Mouse (Mus musculus): ENCODE results near the gene Rspry1.
A peak's percentile ranks its signal among the peaks of the same experiment; 100 is the strongest.

Gene Rspry1

GRCm38 (mm10) chr8:94604030-94604429, 2.3 kb downstream of the Rspry1 start:
- DNase-seq = no peak

- no peak for DNase-seq
These were observed 5.3 kb downstream of the Rspry1 start for GRCm38 (mm10) chr8:94607064-94607463.

GRCm38 (mm10) chr8:94624885-94625284, 23.1 kb downstream of the Rspry1 start:
- DNase-seq = no peak

DNA sequence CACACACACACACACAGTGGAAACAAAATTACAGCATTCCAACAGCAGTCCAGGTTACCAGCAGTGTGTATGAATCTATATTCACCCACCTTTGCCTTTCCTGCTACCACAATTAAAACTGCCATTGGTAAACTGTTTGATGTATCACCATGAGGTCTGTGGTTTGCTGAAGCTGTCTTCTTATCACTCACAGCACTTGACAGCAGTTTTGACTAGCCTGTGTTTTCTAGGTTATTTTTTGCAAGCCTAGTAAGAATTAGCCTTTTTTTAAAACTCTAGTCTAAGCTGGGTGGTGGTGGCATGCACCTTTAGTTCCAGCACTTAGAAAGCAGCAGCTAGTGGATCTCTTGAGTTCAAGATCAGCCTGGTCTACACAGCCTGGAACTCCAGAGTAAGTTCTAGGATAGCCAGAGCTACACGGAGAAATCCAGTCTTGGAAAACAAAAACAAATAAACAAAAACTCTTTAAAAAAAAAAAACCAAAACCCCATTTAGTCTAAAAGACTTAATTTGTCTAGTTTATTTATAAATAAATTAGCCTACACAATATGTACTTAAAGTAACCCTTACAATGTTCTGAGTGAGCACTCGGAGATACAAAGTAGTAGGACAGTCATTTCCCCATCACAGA, 31.9 kb downstream of the Rspry1 start:
- DNase-seq = no peak

- DNase-seq = peak; percentile 17
These were observed 32.5 kb downstream of the Rspry1 start for GRCm38 (mm10) chr8:94634211-94634610.

DNA sequence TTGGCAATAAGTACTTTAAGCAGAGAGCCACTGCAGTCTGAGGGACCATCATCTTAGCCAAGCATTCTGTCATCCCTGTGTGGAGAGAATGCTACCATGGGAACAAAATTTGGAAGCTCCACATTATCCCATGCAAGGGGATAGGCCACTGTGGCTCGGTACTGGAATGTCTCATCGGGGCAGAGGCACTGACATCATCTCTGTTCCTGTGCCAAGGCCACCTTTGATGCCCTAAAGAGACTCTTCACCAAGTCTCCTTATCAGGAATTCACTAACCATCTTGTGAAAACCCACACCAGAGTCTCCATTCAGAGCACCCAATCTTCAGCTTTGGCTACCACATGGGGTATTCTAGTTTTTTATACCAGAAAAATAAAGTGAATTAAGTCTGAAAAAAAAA, 39.4 kb downstream of the Rspry1 start:
- no peak for DNase-seq

GRCm38 (mm10) chr8:94641938-94642337, 40.2 kb downstream of the Rspry1 start:
- no peak for DNase-seq

GRCm38 (mm10) chr8:94645202-94645601, 43.5 kb downstream of the Rspry1 start:
- no peak for DNase-seq

DNA sequence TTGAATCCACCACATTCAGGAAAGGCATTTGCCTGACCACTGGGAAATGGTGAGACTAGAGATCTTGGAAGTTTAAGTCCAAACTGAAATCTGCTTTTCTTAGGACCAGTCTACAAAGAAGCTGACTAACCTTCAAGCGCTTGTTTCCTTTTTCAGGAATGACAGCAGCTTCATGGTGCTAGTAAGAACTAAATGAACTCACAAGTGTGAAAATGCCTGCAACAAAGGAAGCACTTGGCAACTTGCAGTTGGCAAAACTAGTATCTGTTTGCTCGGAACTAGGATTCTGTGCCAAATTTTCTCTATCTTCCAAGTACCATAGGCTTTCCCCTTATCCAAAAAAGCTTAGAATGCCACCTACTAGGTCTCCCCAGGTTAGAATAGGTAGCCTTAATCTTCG, 44.4 kb downstream of the Rspry1 start:
- no peak for DNase-seq

GRCm38 (mm10) chr8:94649496-94649895, 47.8 kb downstream of the Rspry1 start:
- no peak for DNase-seq

- no peak for DNase-seq
These were observed 51.2 kb downstream of the Rspry1 start for GRCm38 (mm10) chr8:94652951-94653350.

DNA sequence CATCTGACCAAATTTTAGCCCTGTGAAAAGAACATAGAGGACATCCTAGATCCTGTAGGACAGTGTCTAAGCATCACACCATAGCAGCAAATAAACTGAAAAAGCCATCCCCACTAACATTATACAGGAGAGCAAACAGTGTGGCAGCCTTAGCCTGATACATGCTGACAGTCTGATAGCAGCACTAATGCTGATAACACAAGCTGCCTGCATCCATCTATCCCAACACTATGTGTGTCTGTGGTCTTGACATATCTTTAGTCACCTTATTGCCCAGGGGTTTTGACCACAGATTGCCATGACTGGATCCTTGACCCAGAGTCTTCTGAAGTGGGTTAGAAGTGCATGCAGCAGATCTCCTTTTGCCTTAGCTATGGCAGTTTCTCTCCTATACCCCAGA, 53.3 kb downstream of the Rspry1 start:
- DNase-seq = no peak

- DNase-seq = no peak
These were observed 56.3 kb downstream of the Rspry1 start for GRCm38 (mm10) chr8:94658031-94658430.

DNA sequence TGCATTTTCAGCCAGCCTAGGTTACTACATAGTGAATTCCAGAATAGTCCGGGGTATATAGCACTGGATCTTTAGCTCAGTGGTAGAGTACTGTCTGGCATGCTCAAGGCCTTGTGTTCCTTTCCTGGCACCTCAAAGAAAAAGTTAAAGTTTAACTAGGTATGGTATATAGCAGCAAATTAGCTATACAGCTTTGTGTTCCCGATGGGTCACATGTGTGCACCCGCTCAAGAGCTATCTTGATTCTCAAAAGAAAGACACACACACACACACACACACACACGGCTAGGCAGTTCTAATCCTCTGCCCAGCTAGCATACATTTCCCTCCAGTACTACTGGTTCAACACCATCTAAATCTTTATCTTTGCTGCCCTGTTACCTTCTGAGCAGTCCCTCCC, 58.7 kb downstream of the Rspry1 start:
- DNase-seq = no peak

GRCm38 (mm10) chr8:94664722-94665121, 63.0 kb downstream of the Rspry1 start:
- DNase-seq = no peak

- DNase-seq = peak; percentile 95
These were observed 64.9 kb downstream of the Rspry1 start, which contains the start of gene Arl2bp for GRCm38 (mm10) chr8:94666456-94667308. Gene Arl2bp, plus strand, starts transcription at chr8:94666600.

DNA sequence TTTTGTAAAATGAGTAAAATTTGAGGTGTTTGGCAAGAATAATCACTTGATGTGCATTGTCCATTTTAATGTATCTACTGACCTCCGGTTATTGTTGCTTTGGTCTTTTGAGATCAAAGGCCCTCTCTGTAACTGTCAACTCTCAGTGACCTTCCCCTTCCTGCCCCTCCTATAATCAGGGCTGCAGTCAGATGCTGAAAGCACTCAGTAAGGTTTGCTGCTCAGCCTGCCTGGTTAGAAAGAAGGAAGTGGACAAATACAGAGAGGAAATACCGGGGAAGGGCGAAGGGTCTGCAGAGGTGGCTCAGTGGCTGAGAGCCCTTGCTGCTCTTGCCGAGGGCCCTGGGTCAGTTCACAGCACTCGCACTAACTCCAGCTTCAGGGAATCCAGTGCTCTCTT, 72.6 kb downstream of the Rspry1 start:
- no peak for DNase-seq

DNA sequence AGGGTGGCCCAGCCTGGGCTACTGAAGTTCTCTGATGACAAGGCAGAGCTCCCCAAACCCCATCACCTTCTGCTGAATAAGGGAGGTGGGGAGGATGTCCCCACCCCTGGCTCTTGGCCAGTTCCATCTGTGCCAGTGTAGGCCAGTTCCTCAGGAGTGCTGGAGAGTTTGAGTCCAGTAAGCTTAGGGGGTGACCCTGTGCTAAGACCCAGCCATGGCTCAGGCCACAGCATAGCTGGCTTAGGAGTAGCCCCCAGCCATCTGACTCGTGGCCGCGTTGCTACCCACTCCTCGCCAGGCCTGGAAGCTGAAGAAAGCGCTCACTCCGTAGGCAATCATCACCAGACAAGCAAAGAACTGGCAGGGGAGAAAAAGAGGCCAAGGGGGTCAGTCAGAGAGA, 74.2 kb downstream of the Rspry1 start:
- no peak for DNase-seq

- no peak for DNase-seq
These were observed 76.8 kb downstream of the Rspry1 start for GRCm38 (mm10) chr8:94678582-94678981.

GRCm38 (mm10) chr8:94680414-94680813, 78.7 kb downstream of the Rspry1 start:
- DNase-seq = no peak

GRCm38 (mm10) chr8:94682732-94683524, 81.2 kb downstream of the Rspry1 start:
- no peak for DNase-seq

DNA sequence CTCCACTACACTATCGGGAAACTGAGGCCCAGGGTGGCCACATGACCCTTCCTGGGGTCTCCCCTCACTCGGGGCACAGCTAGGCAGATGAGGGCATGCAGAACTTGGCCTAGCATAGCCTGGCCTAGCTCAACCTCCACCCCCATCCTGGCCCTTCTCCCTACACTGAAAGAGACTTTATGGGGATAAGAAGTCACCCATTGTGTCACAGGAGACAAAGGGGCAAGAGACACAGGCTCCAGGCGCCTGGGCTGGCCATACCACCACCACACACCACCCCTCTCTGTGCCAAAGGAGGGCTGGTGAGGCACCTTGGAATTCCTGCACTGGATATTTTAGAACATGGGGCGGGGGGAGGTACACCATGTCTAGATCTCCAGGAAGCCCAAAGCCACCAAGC, 82.5 kb downstream of the Rspry1 start:
- no peak for DNase-seq

GRCm38 (mm10) chr8:94685953-94686352, 84.2 kb downstream of the Rspry1 start:
- no peak for DNase-seq

- no peak for DNase-seq
These were observed 93.0 kb downstream of the Rspry1 start for GRCm38 (mm10) chr8:94694701-94695100.
